Mouse (Mus musculus) MEL (cell line): ENCODE data around the gene Sugp2.

Experiments used
- BHLHE40 ChIP-seq: IDR thresholded peaks from 2 replicates; pipeline ENCODE4 v1.6.1; 2012; ENCODE audit warnings: low read depth, mild to moderate bottlenecking, inconsistent platforms, low read length, improper control_type of control experiment, borderline replicate concordance
- CHD1 ChIP-seq: IDR thresholded peaks from 2 replicates; pipeline ENCODE4 v1.6.1; 2012; ENCODE audit warnings: low read depth, mild to moderate bottlenecking, inconsistent platforms, low read length, improper control_type of control experiment
- CHD2 ChIP-seq: IDR thresholded peaks from 2 replicates; pipeline ENCODE4 v1.6.1; 2011; ENCODE audit warnings: low read length, improper control_type of control experiment
- CTCF ChIP-seq, 3 experiments: IDR thresholded peaks in 2 of 3; conservative IDR thresholded peaks in 1 of 3; 2 replicates each; pipeline ENCODE4 v1.5.1; 2011 to 2012; ENCODE audit warnings: low read length in 3 of 3, low read depth in 2 of 3, mild to moderate bottlenecking in 2 of 3, improper control_type of control experiment in 1 of 3, inconsistent platforms in 1 of 3, mixed read lengths in 1 of 3, moderate library complexity in 1 of 3; ENCODE audit not compliant: control insufficient read depth in 1 of 3, insufficient read depth in 1 of 3, poor library complexity in 1 of 3, severe bottlenecking in 1 of 3
- EP300 ChIP-seq, 2 experiments: IDR thresholded peaks; 2 replicates each; pipeline ENCODE4 v1.6.1; 2011; ENCODE audit warnings: improper control_type of control experiment in 2 of 2, low read length in 2 of 2, low read depth in 1 of 2, mild to moderate bottlenecking in 1 of 2
- ETS1 ChIP-seq: IDR thresholded peaks from 2 replicates; pipeline ENCODE4 v1.6.1; 2012; ENCODE audit warnings: low read depth, mild to moderate bottlenecking, inconsistent platforms, low read length, improper control_type of control experiment, moderate library complexity
- GATA1 ChIP-seq: IDR thresholded peaks from 2 replicates; pipeline ENCODE4 v1.6.1; 2011; ENCODE audit warnings: low read depth, low read length, improper control_type of control experiment
- MAX ChIP-seq: IDR thresholded peaks from 2 replicates; pipeline ENCODE4 v1.6.1; 2011; ENCODE audit warnings: low read length, improper control_type of control experiment
- NELFE ChIP-seq: IDR thresholded peaks from 2 replicates; pipeline ENCODE4 v1.6.1; 2011; ENCODE audit warnings: low read depth, low read length, improper control_type of control experiment
- POLR2A ChIP-seq, 2 experiments: IDR thresholded peaks; 2 replicates each; pipeline ENCODE4 v1.6.1; 2011 to 2012; ENCODE audit warnings: low read length in 2 of 2, mild to moderate bottlenecking in 2 of 2, control low read depth in 1 of 2, improper control_type of control experiment in 1 of 2, low read depth in 1 of 2, moderate library complexity in 1 of 2; ENCODE audit not compliant: control insufficient read depth in 1 of 2, insufficient read depth in 1 of 2, poor library complexity in 1 of 2
- RAD21 ChIP-seq: IDR thresholded peaks from 2 replicates; pipeline ENCODE4 v1.6.1; 2011; ENCODE audit warnings: mild to moderate bottlenecking, low read depth, low read length, improper control_type of control experiment
- TAL1 ChIP-seq: IDR thresholded peaks from 2 replicates; pipeline ENCODE4 v1.6.1; 2012; ENCODE audit warnings: mild to moderate bottlenecking, inconsistent platforms, low read length, moderate library complexity, mixed read lengths
- ZKSCAN1 ChIP-seq: IDR thresholded peaks from 2 replicates; pipeline ENCODE4 v1.6.1; 2012; ENCODE audit warnings: low read depth, mild to moderate bottlenecking, inconsistent platforms, low read length, improper control_type of control experiment, moderate library complexity

DNA sequence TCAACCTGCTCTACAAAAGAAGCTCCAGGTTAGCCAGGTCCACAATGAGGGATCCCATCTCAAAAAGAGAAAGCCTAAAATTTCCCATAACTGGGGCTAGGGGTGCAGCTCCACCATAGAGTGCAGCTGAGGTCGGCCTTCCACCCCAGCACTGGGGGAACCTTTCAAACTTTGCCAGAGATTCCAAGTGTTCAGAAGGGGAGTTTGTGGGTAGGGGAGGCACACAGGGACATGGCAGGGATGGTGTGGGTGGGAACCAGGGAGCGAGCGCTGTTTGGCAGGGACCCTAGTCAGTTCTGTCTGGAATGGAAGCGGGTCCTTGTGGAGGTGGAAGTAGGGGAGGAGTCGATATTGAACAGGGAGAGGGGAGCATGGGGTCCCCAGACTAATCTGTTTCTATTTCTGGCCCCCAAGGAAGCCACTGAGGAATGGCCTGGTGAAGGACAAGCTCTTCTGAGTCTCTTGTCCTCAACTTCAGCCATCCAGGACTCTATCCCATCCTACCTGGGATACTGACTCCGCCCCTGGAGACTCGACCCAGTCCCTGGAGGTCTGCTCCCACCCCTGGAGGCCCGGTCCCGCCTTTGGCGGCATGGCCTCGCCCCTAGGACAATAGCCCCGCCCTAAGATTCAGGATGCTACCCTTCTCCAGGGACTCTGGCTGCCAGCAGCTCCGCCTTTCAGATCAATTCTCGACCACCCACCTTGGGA is 95.3 kb downstream of the Sugp2 start, which contains the start of gene Gdf1:
- no peak for TF ChIP-seq BHLHE40
- TF ChIP-seq CTCF (IDR thresholded peaks at IDR 0.05 in 2 of 3, conservative IDR thresholded peaks at IDR 0.05 in 1 of 3; ENCODE audit: control insufficient read depth in 1 of 3, insufficient read depth in 1 of 3, low read depth in 2 of 3, low read length in 3 of 3, poor library complexity in 1 of 3, severe bottlenecking in 1 of 3): no peak
- no peak for TF ChIP-seq TAL1
- TF ChIP-seq GATA1: no peak
- TF ChIP-seq NELFE: no peak
- no peak for TF ChIP-seq ZKSCAN1
- TF ChIP-seq CHD2: no peak
- 0 out of 4 replicates have a peak, but pooled peaks of 1 of the 2 experiments have one; percentile 27 for TF ChIP-seq POLR2A (IDR thresholded peaks at IDR 0.05; ENCODE audit: control insufficient read depth in 1 of 2, insufficient read depth in 1 of 2, low read depth in 1 of 2, low read length in 2 of 2, poor library complexity in 1 of 2)
- TF ChIP-seq MAX: no peak
- TF ChIP-seq ETS1: no peak
- no peak for TF ChIP-seq RAD21
- TF ChIP-seq EP300 (IDR thresholded peaks at IDR 0.05; ENCODE audit: low read depth in 1 of 2, low read length in 2 of 2): no peak
- TF ChIP-seq CHD1: no peak
